Mouse (Mus musculus): ENCODE data around the gene Prrx1.

Prrx1 gene

GRCm38 (mm10) chr1:163313101-163313773 lies at the start of gene Prrx1:
Gene Prrx1, minus strand, starts transcription at chr1:163313710.
- no peak for DNase-seq

GRCm38 (mm10) chr1:163362202-163362601 lies 48.7 kb upstream of the Prrx1 start:
- DNase-seq, result no peak

- DNase-seq, result no peak
These were observed 47.9 kb upstream of the Prrx1 start for GRCm38 (mm10) chr1:163361376-163361775.

GRCm38 (mm10) chr1:163360796-163361195 lies 47.3 kb upstream of the Prrx1 start:
- DNase-seq, result no peak

GRCm38 (mm10) chr1:163359521-163359920 lies 46.0 kb upstream of the Prrx1 start:
- DNase-seq, result no peak

GRCm38 (mm10) chr1:163358165-163358564 lies 44.7 kb upstream of the Prrx1 start:
- no peak for DNase-seq

DNA sequence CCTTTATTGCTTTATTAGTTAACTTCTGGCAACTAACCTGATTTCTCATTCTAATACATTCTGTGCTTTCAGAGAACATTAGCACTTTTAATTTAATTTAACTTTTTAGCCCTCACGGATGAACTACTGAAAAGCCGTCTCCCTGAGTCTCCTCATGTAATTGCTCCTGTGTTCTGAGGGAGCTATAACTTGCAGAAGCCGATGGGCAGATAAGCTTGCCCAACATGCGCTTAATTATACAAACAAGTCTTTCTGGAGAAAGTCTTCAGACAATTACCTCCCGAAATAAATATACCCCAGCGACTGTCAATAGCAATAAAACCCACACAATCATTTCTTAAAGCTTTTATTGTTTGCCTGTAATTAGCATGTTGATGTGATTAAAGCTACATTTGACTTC lies 44.2 kb upstream of the Prrx1 start:
- no peak for DNase-seq

- DNase-seq, result no peak
These were observed 42.7 kb upstream of the Prrx1 start for GRCm38 (mm10) chr1:163356167-163356566.

GRCm38 (mm10) chr1:163355626-163356156 lies 42.2 kb upstream of the Prrx1 start:
- no peak for DNase-seq

DNA sequence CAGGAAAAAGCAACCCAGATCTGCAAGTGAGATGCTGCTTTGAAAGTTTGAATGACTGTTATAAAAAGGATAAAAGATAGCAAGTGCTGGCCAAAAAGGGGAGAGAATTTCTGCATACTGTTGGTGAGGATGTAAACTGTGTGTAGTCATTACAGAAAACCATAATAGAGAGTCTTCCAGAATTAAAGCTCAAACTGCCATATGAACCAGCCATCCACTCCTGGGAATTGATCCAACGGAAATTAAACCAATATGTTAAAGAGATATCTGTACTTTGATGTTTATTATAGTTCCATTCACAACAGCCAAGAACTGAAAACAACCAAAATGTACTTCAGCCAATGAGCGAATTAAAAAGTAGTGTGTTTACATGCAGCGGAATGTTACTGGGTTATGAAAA lies 37.5 kb upstream of the Prrx1 start:
- DNase-seq, result no peak

GRCm38 (mm10) chr1:163345541-163345940 lies 32.0 kb upstream of the Prrx1 start:
- DNase-seq, result no peak

GRCm38 (mm10) chr1:163344931-163345330 lies 31.4 kb upstream of the Prrx1 start:
- no peak for DNase-seq

DNA sequence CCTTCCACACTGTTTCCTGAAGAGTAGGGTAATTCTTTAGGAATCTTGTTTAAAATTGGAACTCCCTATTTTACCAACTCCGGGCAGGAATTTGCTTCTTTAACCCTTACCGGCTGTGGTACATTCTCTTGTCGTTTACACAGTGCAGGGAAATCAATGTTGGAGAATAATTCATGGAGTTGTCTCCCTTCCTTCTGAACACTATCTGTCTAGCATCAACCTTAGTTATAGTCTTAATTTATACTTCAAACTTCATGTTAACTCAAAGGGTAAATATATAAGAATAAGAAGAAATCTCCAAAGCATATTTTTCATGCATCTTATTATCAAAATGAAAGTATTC lies 25.7 kb upstream of the Prrx1 start:
- DNase-seq, result no peak

- DNase-seq, result no peak
These were observed 25.2 kb upstream of the Prrx1 start for GRCm38 (mm10) chr1:163338525-163339218.

DNA sequence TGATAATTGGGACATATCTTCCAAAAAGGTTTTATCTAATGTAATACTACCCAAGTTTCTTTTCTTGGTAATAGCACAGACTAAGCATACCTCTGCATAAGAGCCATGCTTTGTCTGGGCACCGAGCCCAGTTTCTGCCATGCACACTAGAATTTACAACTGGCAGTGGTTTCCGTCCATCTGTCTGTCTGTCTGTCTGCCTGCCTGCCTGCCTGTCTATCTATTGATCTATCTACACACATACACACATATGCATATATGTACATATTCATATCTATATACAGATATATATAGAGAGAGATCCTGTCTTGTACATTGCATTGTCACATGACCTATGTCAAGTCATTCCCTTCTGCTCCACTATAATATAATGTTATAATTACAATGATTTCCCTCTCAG lies 24.3 kb upstream of the Prrx1 start:
- DNase-seq, result no peak

- no peak for DNase-seq
These were observed 13.8 kb upstream of the Prrx1 start for GRCm38 (mm10) chr1:163327279-163327678.

GRCm38 (mm10) chr1:163319669-163320571 lies 6.4 kb upstream of the Prrx1 start:
- DNase-seq, result no peak

GRCm38 (mm10) chr1:163316920-163317319 lies 3.4 kb upstream of the Prrx1 start:
- no peak for DNase-seq

DNA sequence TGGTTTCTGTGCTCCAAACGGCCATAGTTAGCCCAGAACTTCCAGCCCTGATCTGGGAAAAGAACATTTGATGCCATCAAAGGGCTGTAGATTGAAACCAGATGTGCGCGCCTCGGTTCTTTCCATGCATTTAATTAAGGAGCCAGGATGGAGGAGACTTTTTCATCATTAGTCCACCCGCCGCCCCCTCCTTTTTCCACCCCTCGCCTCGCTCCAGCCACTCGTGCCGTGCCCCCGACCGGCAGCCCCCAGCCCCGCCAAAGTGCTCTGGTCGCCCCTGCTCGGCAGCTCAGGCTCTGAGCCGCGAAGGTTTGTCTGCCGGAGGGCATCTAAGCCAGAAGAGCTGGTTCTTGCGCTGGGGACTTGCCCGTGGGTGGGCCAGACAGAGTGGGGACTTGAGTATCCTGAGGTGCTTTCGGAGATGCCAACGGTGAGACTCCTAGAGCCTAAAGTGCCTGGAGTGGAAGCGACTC lies 1.4 kb upstream of the Prrx1 start:
- no peak for DNase-seq

DNA sequence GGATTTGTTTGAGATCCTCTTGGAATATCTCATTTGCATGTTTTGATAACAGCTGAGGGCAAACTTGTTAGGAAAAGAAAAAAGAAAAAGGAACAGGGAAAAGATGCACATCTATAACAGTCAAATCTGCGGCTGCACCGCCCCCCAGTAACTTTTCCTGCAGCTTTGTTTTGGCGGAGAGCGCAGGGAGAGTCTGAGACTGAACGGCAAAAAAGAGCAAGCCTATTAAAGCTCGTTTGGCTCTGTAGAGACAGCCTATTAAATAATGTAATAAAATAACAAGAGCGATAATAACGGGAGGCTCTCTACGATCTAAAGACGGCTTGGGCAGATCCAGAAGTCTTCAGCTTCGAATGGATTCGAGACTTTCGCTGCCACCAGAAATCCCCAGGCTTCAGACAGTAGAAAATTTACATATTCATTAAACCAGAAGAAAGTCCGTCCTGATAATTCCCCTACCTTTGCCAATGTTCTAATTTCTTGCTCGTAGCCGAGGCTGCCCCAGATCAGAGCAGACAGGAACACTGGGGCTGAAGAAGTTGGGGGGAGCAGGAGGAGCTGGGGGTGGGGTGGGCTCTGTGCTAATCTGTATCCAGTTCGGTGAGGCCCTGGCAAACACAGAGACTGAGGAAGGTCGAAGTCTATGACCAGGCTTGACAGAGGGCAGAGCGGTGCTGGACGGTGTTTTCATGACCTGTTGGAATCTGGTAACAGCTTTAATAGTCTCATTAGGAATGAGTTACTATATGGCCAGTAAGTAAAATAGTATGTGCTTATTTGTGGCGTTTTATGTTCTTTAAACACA lies 613 bp upstream of the Prrx1 start:
- no peak for DNase-seq

DNA sequence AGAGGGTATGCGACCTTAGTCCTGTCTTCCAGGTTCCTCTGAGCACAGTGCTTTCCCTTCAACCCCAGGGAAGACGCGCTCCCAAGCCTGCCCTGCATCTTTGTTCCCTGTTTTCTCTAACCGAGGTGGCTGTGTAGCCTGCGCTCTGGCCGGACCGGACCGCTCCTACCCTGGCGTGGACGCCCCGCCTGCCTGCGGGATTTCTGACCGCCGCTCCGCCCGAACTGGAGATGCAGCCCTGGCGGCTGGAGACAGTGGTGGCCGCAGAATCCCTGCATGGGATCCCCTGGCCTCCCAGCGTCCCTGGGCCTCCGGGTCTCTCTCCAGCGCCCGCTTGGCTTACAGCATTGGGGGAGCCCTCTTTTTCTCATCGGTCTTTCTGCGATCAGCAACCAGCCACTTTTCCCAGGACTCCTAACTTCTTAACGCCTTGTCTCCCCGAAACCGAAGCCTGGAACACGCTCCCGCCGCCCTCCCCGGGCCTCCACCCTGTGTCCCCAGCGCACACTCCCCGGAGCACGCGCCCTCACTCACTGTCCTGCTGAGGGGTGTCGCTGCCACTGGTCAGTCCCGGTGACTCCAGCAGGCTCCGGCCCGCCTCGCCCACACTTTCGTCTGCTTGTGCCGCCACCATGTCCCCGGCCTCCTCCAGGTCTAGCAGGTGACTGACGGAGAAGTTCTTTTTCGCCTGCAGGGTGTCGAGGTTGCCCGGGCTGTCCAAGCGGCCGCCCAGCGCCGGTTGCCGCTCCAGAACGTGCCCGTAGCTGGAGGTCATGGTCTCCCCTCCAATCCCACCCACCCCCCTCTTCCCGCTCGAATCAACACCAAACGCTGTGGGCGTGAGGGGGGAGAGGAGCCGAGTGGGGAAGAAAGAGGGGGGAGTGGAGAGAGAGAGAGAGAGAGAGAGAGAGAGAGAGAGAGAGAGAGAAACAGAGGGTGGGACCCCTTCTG lies 1.4 kb downstream of the Prrx1 start:
- DNase-seq, result no peak
